Mouse (Mus musculus) gastrocnemius, adult 8-10 months (tissue): ENCODE results near the gene Pkdrej. TPM values are rescaled to one million over a fixed set of nuclear protein-coding genes. Genes with fewer than 3 reads are reported as not detected.
"Not testable (repeated sequence)": the region's sequence is repeated elsewhere in the genome, so short reads cannot be mapped to it uniquely, and the experiment has no call there.

Experiments used
- DNase-seq, 2 experiments: peaks; one replicate each; pipeline ENCODE4 v3.0.0; 2022; ENCODE audit warnings: low spot score in 2 of 2
- total RNA-seq, 4 experiments: library from RNA; stranded (reverse); gene quantifications; 2 replicates each; pipeline ENCODE4 v1.2.4; 2022

The Pkdrej gene
- total RNA-seq, 4 experiments from 2014 or later = 0.24 to 1.0 (median 0.57) TPM

DNA sequence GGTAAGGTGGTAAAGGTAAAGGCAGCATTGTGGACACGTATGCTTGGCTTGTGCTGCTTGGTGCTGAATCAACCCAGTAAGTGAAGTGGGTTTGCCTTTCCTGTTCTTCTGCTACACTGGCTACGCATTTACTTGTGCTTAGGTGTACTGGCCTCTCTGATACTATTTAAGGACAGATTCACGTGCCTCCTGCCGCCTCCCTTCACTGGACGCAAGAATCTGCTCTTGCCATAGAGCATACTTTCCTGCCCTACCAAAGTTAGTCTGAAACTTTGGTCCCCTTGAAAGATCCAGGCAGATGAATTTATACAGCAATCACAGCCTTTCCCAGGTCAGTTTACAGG, 11.1 kb downstream of the Pkdrej start:
- DNase-seq = no peak

DNA sequence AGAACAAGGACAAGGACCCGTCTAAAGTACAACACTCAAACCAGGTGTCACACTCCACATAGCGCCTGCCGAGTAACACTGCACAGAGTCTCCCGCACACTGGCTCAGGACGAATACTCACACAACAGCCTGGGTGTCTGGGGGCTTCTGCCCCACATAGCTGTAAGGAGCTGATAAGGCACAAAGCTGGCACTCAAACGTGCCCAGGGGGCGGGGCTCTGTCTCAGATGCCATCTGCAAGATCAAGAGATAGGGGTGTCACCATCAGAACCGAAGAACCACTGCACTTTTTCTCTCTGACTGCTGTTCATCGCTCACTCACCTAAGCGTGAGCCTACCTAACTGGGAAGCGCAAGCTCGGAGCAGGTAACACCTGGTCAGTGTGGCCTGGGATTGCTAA, 12.4 kb downstream of the Pkdrej start:
- no peak for DNase-seq

DNA sequence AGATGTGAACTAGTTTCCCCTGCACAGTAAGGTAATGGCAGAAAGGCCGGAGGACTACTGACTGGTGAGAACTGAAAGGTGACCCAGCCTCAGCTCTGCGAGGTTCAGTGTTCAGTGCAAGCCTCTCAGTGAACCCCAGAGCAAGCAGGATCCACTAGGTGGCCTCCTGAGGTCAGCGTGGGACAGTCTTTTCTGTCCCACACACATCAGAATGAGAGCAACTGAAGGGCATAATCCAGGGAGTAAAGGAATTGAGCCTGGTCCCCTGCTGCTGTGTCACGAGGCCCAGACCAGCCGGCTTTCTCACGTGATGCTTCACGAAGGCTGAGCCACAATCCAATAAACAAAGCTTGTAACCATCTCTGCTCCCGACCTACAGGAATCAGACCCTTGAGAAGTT, 13.1 kb downstream of the Pkdrej start:
- DNase-seq = no peak

DNA sequence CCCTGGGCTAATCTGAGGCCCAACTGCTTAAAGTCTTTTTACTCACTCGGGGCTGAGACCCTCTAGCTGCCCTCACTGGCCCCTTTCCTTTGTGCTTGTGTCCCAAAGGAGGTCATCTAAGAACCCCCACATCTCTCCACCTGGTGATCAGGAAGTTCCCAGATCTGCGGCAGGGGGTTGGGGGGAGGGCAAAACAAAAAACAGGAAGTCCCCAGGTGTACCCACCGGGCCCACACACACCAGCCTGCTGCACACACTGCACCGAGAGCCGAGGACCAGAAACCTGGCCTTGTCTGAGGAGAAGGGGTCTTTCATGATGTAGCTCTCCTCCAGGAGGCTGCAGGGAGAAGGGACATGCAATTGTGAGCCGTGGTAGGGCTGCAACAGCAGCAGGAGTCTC, 13.5 kb downstream of the Pkdrej start:
- DNase-seq = no peak

DNA sequence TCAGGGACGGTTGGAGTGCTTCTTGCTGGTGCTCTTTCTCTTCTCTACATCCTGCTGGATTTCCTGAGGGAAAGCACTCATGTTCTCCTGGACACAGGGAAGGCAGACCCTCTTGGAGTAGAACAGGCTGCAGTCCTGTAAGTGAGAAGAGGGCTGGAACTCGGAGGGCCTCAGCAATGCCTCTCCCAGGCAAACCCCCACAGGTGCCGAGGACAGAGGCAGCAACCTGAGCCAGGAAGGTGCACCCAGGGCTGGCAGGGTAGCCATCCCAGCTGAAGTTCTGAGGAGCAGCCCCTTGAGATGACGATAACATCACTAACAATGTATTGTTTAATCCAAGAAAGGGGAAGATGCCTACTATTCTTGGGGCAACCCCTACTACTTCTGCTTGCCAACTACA, 14.1 kb downstream of the Pkdrej start:
- no peak for DNase-seq

DNA sequence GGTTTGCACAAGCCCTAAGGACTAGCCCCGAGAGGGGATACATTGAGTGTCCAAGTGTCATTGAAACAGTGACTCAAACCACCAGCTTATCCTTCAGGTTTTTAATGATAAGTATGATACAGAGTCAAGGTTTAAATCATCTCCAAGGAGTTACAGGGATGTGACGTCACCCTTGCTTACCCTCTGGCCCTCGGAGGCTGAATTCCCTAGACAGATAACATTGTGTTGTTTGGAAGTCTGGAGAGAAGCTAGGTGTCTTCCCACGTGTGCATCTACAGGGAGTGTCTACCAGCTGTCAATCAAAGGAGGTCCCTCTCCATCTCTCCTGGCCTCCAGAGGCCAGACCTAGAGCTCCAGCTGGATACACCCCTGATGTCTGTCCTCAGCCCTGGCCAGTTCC, 14.6 kb downstream of the Pkdrej start:
- DNase-seq = no peak

DNA sequence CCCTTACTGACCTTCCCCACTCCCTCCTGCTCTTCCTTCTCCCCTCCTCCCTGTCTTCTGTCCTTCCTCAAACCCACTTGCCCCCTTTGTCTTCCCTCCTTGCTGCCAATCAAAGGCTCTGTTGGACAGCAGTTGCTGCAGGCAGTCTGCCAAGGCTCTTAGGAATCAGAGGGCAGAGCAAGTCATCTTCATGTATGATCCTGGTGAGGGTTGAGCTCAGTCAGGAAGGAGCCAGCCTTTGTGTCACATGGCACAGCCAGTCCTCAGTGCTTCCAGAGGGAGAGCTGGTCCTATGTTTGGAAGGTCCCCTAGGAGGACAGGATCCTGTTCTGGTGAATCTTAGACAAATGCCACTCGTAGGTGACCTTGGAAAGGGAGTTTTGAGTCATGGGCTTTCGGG, 18.6 kb downstream of the Pkdrej start:
- DNase-seq = no peak

DNA sequence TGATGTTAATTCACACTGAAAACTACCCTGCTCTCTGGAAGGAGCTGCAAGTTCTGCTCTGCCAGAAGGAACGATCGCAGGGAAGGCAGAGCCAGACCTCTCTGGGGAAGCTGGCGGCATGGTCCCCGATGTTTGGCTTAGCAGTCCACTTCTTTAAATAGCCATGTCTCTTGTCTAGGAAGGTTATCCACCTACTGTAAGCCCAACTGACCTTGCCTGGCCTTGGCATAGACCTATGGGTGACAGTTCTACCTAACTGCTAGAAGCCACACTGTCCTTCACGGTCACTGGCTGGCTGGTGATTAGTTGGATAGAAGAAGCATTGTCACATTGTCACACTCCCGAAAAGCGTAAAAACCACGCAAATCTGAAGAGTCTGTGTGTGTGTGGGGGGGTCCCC, 22.9 kb downstream of the Pkdrej start:
- peak in 1 of 2 experiments; percentile 33 for DNase-seq

DNA sequence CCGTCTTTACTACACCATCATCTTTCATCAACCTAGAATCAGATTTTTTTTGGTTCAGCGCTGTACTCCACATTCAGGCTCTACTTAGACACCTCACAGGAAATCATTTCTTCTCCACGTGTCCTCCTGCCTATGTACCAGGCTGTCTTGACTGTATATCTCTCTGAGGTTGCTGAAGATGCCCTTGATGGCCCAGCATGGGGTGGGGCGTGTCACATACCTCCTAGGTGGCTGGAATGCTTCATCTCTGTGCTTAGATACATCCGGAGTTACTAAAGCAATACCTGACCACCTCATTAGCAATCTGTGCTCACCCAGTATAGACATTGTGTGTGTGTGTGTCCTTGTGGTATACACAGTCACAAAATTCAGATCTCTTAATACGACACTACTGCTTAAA, 26.0 kb downstream of the Pkdrej start:
- DNase-seq = no peak

DNA sequence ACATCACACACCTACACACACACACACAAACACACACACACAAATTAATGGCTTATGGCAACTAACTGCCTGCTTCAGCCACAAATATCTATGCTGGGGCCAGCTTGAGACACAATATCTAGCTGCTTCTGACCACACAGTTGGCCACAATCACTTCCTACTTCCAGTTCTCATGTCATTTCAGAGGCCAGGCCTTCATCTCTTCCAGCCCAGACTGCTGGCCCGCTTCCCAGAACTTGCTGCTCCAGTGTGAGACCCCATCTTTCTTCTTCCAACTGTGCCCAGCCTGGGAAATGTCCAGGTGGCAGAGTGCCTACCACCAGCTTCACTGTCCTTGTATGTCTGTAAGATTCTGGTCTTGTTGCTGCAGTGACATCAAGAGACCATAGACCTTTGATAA, 28.7 kb downstream of the Pkdrej start:
- DNase-seq = no peak

DNA sequence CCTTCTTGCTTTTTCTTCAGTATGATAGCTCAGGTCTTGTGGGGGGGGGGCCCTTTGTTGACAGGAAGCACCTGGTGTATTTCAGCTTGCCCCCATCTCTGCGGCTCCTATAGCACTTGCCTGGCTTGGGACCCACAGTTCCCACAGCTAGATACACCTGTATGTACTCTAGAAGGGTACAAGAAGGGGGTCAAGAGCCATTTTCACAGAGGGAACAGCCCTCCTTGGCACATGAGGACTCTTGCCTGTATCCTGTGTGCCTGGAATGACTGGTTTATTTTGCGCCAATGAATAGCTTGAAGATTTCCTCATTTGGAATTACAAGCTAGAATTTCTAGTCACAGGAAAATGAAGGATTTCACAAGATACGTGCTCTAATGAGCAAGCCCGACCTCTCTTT, 30.1 kb downstream of the Pkdrej start:
- no peak for DNase-seq

DNA sequence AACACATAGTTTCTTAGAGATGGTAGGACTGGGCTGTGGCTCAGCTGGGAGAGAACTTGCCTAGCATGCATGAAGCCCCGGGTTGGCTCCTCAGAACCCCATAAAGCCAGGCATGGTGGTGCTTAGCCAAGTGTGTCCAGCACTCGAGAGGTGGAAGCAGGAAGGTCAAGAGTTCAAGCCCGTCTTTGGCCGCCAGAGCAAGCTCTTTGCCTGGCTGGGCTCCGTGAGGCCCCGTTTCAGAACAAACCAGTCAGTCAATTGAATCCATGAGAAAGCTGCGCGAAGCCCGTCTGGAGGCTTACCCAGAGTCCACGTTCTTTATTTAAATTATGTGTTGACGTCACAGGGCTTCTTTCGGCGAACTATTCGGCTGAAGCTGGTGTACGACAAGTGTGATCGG, 32.9 kb downstream of the Pkdrej start:
- no peak for DNase-seq

DNA sequence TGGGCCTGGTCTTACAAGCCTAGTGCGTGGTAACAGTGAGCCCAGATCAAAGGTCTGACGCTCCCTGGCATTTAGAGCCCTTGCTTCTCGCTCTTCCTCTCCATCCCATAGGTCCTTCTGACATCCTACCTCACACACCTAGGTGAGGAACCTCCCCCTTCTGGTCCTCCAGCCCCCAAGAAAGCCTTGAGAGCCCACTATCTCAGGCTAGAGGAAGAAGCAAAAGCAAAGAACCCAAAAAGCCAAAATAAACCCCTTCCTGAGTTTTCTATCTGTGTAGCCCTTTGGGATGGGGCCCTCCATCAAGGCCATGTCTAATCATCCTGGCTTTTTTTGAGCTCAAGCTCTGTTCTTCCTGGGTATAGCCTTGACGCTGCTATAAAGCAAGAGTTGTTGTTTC, 33.5 kb downstream of the Pkdrej start:
- no peak for DNase-seq

DNA sequence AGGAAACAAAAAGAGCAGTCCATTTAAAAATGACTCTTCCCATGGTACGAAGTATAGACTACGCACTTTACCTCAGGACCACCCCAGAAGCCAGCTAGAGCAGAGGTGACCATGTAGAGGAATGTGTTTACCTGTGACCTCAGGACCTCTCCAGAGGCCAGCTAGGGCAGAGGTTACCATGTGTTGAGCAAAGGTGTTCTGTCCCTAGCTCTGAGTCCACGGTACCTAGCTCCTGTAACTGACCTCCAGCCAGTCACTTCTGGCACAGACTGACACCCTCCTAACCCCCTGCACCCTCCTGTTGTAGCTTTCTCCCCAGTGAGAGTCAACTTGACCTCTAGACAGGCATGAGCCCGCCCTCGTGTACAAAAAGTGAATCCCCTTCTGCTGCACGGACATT, 34.1 kb downstream of the Pkdrej start:
- DNase-seq = no peak

DNA sequence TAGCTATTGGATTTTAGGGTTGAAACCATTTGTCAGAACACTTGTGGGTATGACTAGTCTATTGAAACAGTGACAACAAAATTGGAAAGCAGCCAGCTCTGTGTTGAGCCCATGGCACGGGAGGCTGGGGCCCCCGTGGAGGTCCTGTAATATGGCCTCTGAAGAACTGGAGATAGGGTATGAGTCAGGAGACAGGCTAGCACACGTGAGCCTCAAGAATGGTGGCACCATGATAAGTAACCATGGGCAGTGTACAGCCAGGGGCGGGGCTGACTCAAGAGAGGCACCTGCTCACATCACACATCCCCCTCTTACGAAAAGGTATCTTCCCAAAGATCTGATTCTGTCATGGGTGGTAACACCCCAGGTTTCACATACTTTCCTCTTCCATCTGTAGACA, 34.8 kb downstream of the Pkdrej start:
- no peak for DNase-seq

DNA sequence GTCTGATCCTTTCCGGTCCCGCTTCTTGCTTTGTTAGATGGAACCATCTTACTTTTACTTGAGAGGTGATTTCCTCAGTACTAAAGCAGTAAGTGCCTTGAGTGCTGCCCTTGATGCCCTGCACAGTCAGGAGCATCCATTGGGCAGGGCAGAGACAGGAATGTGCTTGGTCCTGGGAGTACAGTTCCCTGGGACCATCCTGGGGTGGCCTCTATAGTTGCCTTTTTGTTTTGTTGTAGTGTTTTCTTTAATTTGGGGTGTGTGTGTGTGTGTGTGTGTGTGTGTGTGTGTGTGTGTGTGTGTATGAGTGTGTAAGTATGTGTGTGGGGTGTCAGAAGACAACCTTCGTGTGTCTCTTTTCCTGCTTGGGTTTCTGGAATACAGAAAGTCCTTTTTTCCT, 37.2 kb downstream of the Pkdrej start:
- DNase-seq = no peak

DNA sequence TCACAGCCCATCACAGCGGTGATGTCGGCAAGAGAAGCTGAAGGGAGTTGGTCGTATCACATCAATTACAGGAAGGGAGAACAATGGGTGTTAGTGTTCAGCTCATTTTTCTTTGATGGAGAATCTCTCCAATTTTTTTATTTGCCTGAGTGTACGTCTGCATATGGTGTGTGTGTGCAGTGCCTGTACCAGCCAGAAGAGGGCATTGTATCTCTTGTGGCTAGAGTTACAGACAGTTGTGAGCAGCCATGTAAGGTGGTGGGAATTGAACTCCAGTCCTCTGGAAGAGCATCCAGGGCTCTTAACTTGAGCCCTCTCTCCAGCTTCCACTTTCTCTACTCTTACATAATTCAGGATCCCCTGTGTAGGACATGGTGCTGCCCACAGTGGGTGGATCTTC, 38.4 kb downstream of the Pkdrej start:
- no peak for DNase-seq

DNA sequence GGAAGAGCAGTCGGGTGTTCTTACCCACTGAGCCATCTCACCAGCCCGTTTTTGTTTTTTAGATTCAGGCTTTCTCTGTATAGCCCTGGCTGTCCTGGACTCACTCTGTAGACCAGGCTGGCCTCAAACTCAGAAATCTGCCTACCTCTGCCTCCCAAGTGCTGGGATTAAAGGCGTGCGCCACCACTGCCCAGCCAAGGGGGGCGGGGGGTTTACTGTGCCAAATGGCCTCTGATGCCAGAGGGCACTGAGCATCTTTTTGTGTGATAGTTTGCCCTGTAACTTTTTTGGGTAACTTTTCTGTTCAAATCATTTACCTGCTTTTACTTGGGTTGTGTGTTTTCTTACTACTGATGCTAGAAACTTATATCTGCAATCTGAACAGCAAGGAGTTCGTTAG, 42.6 kb downstream of the Pkdrej start:
- DNase-seq = not testable (repeated sequence)

DNA sequence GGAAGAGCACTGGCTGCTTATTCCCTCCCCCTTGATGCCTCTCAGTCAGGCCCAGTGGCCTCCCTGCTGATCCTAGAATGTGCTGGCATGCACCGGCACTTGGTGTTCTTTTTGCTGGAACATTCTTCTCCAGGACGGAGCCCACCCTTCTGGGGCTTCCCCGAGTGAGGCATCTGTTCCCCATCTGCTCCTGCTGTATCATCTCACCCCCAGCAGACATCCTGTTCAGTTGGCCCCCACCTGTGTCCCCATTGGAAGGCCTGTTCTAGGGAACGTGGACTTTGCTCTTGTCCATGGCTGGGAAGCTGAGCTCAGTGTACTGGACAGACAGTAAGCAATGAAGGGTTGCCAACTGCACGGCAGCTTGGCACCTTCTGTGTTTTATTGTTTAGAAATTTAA, 44.8 kb downstream of the Pkdrej start:
- peak in 1 of 2 experiments; percentile 16 for DNase-seq

DNA sequence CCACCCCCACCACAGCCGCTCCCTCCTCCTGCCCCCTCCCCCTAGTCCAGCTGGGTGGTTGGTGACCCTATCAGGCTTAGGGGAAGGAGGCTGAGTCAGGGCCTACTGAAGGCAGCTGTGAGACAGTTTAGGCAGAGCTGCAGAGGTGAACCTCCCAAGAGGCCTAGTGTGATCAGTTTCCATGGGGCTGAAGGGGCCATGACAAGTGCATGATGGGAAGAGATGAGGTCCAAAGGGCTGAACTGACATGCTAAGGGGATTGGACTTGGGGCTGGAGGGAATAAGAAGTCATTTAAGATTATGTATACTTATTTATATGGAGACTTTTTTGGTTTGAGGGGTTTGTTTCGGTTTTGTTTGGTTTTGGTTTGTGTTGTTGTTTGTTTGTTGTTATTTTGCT, 45.3 kb downstream of the Pkdrej start:
- no peak for DNase-seq

DNA sequence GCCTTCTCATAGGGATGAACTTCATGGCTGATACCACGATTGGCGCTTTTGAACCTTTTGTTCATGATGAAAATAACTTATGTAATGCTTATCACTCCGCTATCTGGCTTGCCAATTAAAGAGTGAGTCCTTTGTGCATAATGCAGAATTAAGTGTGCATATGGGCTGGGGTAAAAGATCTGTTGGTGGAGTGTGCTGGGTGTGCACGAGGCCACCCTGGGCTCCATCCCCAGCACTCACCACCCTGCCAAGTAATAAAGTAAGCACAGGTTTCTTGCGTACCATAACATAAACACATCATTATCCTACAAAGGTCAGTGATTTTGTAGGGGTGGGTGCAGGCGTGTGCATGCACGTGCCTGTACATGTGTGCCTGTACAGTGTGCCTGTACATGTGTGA, 46.5 kb downstream of the Pkdrej start:
- no peak for DNase-seq

DNA sequence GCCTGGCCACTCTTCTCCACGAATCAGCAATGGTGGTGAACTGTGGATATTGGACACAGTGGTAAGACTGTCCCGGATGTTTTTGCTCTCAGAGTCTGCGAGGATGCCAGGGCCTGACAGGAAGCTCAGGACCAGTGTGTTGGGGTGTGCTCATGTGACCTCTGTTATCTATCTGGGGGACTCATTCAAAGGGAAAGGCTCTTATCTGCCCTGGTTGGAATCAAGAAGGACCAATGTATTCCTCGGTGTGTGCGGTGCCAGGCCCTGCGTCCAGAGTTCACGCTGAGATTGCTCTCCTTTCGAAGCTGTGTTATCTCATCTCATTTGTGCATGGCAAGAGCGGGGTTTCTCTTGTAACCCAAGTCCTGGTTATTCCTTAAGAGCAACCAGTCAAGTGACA, 47.1 kb downstream of the Pkdrej start:
- no peak for DNase-seq

DNA sequence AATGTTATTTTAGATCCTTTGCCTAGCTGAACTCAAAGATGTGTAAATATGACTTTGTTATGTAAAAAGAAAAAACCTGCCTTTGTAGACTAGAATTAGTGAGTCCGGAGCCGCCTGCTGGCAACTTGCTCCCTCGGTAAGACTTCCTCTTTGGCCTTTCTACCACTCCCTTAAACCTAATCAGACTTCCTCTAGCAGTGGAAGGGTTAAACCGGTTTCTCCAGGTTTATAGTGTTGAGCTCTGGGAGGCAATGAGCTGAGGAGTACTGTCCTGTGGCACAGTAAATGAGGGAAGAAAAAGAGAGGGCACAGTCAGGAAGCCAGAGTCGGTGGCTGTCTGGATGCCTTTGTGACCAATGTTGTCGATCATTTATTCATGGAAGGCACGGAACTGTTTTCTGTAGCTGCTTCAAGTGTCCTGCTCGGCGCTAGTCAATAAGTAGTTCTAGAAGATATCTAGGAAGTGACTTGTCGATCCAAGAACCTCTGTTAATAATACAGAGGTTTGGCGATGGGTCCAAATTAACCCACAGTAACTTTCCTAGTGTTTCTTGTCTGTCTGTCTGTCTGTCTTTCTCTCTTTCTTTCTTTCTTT, 49.3 kb downstream of the Pkdrej start:
- no peak for DNase-seq
